Mouse (Mus musculus) urinary bladder, postnatal 10 days (tissue): ENCODE data around the gene Pcsk2.

Experiments used
- DNase-seq: peaks from one replicate; pipeline ENCODE4 v3.0.0; 2022; ENCODE audit warnings: low spot score

Pcsk2 gene

GRCm38 (mm10) chr2:143732501-143732900, 186.5 kb downstream of the Pcsk2 start:
- no peak for DNase-seq

- DNase-seq = no peak
Measured at GRCm38 (mm10) chr2:143735442-143735841, 189.5 kb downstream of the Pcsk2 start.

- DNase-seq = no peak
Measured at GRCm38 (mm10) chr2:143739475-143740226, 193.7 kb downstream of the Pcsk2 start.

- no peak for DNase-seq
Measured at GRCm38 (mm10) chr2:143742436-143742835, 196.5 kb downstream of the Pcsk2 start.

GRCm38 (mm10) chr2:143743081-143743480, 197.1 kb downstream of the Pcsk2 start:
- no peak for DNase-seq

- no peak for DNase-seq
Measured at GRCm38 (mm10) chr2:143752051-143752788, 206.3 kb downstream of the Pcsk2 start.

GRCm38 (mm10) chr2:143776448-143776847, 230.5 kb downstream of the Pcsk2 start:
- no peak for DNase-seq

- DNase-seq = no peak
Measured at GRCm38 (mm10) chr2:143780310-143780709, 234.4 kb downstream of the Pcsk2 start.

GRCm38 (mm10) chr2:143789911-143790310, 244.0 kb downstream of the Pcsk2 start:
- no peak for DNase-seq

GRCm38 (mm10) chr2:143795858-143796257, 249.9 kb downstream of the Pcsk2 start:
- no peak for DNase-seq

GRCm38 (mm10) chr2:143796335-143797013, 250.5 kb downstream of the Pcsk2 start:
- no peak for DNase-seq

- DNase-seq = no peak
Measured at GRCm38 (mm10) chr2:143801097-143801496, 255.1 kb downstream of the Pcsk2 start.

GRCm38 (mm10) chr2:143806140-143806923, 260.4 kb downstream of the Pcsk2 start:
- DNase-seq = no peak

- no peak for DNase-seq
Measured at GRCm38 (mm10) chr2:143806924-143807664, 261.1 kb downstream of the Pcsk2 start.

- DNase-seq = no peak
Measured at GRCm38 (mm10) chr2:143808789-143809188, 262.8 kb downstream of the Pcsk2 start.

GRCm38 (mm10) chr2:143812262-143812661, 266.3 kb downstream of the Pcsk2 start:
- DNase-seq = no peak

- DNase-seq = no peak
Measured at GRCm38 (mm10) chr2:143813461-143813860, 267.5 kb downstream of the Pcsk2 start.

- no peak for DNase-seq
Measured at GRCm38 (mm10) chr2:143831645-143832044, 285.7 kb downstream of the Pcsk2 start.

- DNase-seq = no peak
Measured at GRCm38 (mm10) chr2:143832721-143833120, 286.8 kb downstream of the Pcsk2 start.

GRCm38 (mm10) chr2:143834082-143834481, 288.1 kb downstream of the Pcsk2 start:
- no peak for DNase-seq

- DNase-seq = no peak
Measured at GRCm38 (mm10) chr2:143835820-143836219, 289.9 kb downstream of the Pcsk2 start.
